Mouse (Mus musculus): ENCODE results near the gene Ostf1.

DNA sequence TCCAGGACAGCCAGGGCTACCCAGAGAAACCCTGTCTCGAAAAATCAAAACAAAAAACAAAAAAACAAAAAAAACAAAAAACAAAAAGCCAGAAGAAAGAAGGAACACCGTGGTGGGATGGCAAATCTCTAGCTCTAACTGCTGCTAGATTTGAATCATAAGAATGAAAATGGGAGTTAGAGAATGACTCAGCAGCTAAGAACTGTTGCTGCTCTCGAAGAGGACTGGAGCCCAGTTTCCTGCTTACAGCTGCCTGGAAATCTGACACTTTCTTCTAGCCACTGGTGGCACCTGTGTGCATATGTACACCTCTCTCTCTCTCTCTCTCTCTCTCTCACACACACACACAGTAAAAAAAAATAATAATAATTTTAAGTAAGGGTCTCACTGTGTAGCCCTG is 14.8 kb upstream of the Ostf1 start:
- TF ChIP-seq POLR2A (IDR thresholded peaks at IDR 0.05; ENCODE audit: control insufficient read depth, extremely low read depth, insufficient read depth, low read length, poor library complexity) = no peak
- TF ChIP-seq CTCF (IDR thresholded peaks at IDR 0.05; ENCODE audit: borderline replicate concordance, control insufficient read depth, extremely low read depth, insufficient read depth, low read length, poor library complexity) = no peak
